Mouse (Mus musculus) urinary bladder, adult 18-20 months (tissue): ENCODE measurements around the gene Morn3.

Source experiments
- DNase-seq, 2 experiments: peaks; one replicate each; pipeline ENCODE4 v3.0.0; 2022; ENCODE audit warnings: low spot score in 2 of 2, mixed read lengths in 2 of 2

Morn3 gene

GRCm38 (mm10) chr5:122991350-122992004 lies 55.3 kb downstream of the Morn3 start:
- no peak for DNase-seq

- no peak for DNase-seq
Measured at GRCm38 (mm10) chr5:122990411-122991160, 56.2 kb downstream of the Morn3 start.

GRCm38 (mm10) chr5:122989551-122990330 lies 57.1 kb downstream of the Morn3 start, which contains the start of gene Kdm2b:
Gene Kdm2b (minus strand): TSS chr5:122989823.
- peak in 1 of 2 experiments; percentile 18 for DNase-seq

GRCm38 (mm10) chr5:122989001-122989525 lies 57.8 kb downstream of the Morn3 start:
- DNase-seq = peak; percentile 52 to 68

GRCm38 (mm10) chr5:122988021-122988751 lies 58.6 kb downstream of the Morn3 start:
- peak; percentile 18 to 62 for DNase-seq

- DNase-seq = peak in 1 of 2 experiments; percentile 24
Measured at GRCm38 (mm10) chr5:122987211-122988020, 59.4 kb downstream of the Morn3 start.

GRCm38 (mm10) chr5:122986091-122986493 lies 60.7 kb downstream of the Morn3 start:
- DNase-seq = no peak
